Mouse (Mus musculus): ENCODE results near the gene Dnaaf3. TPM values are rescaled to one million over a fixed set of nuclear protein-coding genes. Genes with fewer than 3 reads are reported as not detected.

Gene Dnaaf3
- total RNA-seq, 2 experiments from 2014 or later = not detected

- H3K4me3 ChIP-seq = peak overlapping the region; percentile 95; the same call in 1 of the 2 replicates
- DNase-seq = no peak
- no peak for TF ChIP-seq CTCF (IDR thresholded peaks at IDR 0.05)
- intact Hi-C loops (cut with DNase I) = loop anchor here (10.0 kb wide), 1 partner anchor 1782 kb away; the partner anchor contains the start of gene Zfp667
- H3K27ac ChIP-seq = 0 out of 2 replicates have a peak overlapping the region, but pooled peaks have one; percentile 16
These were observed 29.2 kb downstream of the Dnaaf3 start for GRCm38 (mm10) chr7:4503100-4503499.

DNA sequence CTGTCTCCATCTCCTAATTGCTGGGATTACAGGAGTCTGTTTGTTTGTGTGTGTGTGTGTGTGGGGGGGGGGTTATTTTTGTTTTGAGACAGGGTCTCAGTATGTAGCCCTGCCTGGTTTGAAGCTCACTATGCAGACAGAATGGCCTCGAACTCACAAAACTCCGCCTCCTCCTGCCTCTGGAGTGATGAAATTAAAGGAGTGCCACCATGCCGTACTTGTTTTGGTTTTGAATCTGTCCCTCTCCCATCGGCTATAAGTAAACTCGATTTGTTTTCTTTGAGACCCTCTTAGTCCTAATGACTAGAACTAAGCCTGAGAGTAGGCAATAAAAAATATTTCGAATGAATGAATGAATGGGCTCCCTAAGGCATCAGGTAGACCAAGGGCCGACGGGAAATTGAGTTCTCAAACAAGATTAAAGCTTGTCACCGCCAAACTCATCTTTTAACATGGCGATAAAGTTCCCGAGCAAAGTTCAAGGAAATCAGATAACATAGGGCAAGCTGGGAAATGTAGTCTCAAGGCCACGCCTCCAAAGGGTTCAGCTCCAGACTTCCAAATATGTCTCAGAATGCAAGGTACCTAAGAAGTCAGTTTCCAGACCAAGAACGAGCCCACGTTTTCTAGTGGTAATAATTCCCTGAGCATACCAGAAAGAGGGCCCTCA lies 29.7 kb downstream of the Dnaaf3 start:
- intact Hi-C loops (cut with DNase I) = loop anchor here (10.0 kb wide), 1 partner anchor 1782 kb away; the partner anchor contains the start of gene Zfp667
- H3K4me3 ChIP-seq = peak overlapping the region; percentile 95
- H3K27ac ChIP-seq = peak overlapping the region; percentile 99
- peak; percentile 36 for DNase-seq
- TF ChIP-seq CTCF (IDR thresholded peaks at IDR 0.05) = no peak

GRCm38 (mm10) chr7:4501558-4502397 lies 30.5 kb downstream of the Dnaaf3 start, which contains the start of gene Ppp1r12c:
Gene Ppp1r12c (minus strand): TSS chr7:4501680.
- intact Hi-C loops (cut with DNase I) = loop anchor here (10.0 kb wide), 1 partner anchor 1783 kb away; the partner anchor contains the start of gene Zfp667
- Histone ChIP-seq H3K27ac (peak within 1 kb of the TSS; percentile 99), H3K4me3 (peak within 1 kb of the TSS; percentile 95)
- no peak for TF ChIP-seq CTCF (IDR thresholded peaks at IDR 0.05)
- peak; percentile 98 for DNase-seq

- peak; percentile 60 for DNase-seq
- H3K27ac ChIP-seq = peak overlapping the region; percentile 99
- no peak for TF ChIP-seq CTCF (IDR thresholded peaks at IDR 0.05)
- H3K4me3 ChIP-seq = peak overlapping the region; percentile 95
- intact Hi-C loops (cut with DNase I) = loop anchor here (10.0 kb wide), 1 partner anchor 1784 kb away; the partner anchor contains the start of gene Zfp667
These were observed 31.3 kb downstream of the Dnaaf3 start for GRCm38 (mm10) chr7:4500892-4501471.

- Histone ChIP-seq H3K4me3 (peak overlapping the region; percentile 95), H3K27ac (peak overlapping the region; percentile 99)
- TF ChIP-seq CTCF (IDR thresholded peaks at IDR 0.05) = no peak
- intact Hi-C loops (cut with DNase I) = loop anchor here (10.0 kb wide), 1 partner anchor 1204 kb away; no protein-coding TSS in a partner anchor
- DNase-seq = no peak
These were observed 33.2 kb downstream of the Dnaaf3 start for GRCm38 (mm10) chr7:4499034-4499433.

DNA sequence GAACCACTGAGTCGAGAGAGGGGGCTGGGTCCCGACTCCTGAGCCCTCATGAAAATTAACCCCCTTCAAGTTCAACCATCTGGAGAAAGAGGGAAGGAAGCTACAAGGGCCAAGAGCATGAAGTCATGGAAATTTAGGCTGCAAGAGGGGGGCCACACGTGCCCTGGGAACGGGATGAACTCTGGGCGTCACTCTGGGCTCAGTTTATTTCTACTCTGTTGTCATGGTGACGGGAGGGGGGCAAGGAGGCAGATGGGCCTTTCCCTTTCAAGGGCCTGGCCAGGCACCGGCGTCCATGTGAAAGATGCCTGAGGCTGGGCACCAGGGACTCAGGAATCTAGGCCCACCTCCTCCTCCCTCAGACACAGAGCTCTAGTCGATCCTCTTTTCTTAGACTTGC lies 34.0 kb downstream of the Dnaaf3 start:
- peak overlapping the region; percentile 99 for H3K27ac ChIP-seq
- intact Hi-C loops (cut with DNase I) = loop anchor here (10.0 kb wide), 1 partner anchor 1203 kb away; no protein-coding TSS in a partner anchor
- TF ChIP-seq CTCF (IDR thresholded peaks at IDR 0.05) = no peak
- DNase-seq = peak; percentile 77
- H3K4me3 ChIP-seq = peak overlapping the region; percentile 95

DNA sequence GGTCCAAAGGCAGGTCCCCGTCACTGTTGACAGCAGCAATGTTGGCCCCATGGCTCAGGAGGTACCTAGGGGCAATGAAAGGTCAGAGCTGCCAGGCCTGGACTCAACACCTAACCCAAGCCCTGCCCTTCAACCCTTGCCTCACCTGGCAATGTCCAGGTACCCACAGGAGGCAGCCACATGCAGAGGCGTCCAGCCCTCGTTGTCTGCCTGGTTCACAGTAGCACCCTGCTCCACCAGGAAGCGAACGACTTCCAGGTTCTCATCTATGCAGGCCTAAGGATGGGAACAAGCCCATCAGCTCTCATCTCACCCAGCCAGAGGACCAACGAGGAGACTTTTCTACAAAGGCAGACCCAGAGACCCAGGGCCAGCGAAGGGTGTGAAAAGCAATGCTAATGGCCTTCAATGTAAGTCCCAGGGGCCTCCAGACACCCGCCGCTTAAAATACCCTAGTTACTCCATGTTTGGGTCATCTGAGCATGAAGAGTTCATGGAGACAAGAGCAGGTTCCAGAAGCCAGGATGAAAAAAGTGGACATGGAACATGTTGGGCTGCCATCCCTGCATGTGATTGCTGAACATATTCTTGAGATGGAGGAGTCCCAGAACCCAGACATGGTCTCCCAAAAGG lies 34.9 kb downstream of the Dnaaf3 start:
- TF ChIP-seq CTCF (IDR thresholded peaks at IDR 0.05) = no peak
- no peak for DNase-seq
- intact Hi-C loops (cut with DNase I) = loop anchor here (10.0 kb wide), 1 partner anchor 1203 kb away; no protein-coding TSS in a partner anchor
- Histone ChIP-seq H3K27ac (peak overlapping the region; percentile 99), H3K4me3 (no peak overlapping the region)

DNA sequence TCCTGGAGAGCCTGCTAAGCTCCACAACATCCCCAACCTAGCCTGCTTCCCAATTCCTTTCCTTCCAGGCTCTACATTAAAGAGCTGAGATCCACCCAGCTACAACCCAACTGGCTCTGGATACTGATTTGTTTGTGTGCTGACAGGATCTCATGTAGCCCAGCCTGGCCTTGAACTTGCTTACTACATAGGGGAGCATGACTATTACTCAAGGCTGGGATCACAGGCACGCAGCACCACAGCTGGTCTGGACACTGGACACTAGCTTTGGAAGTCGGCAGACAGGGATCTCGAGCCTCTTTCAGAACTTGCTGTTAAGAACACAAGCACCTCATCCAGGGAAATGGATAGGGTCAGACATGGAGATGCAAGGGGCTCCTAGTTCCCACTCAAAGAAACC lies 35.8 kb downstream of the Dnaaf3 start:
- intact Hi-C loops (cut with DNase I) = loop anchor here (10.0 kb wide), 1 partner anchor 1202 kb away; no protein-coding TSS in a partner anchor
- no peak for DNase-seq
- TF ChIP-seq CTCF (IDR thresholded peaks at IDR 0.05) = no peak
- Histone ChIP-seq H3K4me3 (no peak overlapping the region), H3K27ac (peak overlapping the region; percentile 99; the same call in 1 of the 2 replicates)

DNA sequence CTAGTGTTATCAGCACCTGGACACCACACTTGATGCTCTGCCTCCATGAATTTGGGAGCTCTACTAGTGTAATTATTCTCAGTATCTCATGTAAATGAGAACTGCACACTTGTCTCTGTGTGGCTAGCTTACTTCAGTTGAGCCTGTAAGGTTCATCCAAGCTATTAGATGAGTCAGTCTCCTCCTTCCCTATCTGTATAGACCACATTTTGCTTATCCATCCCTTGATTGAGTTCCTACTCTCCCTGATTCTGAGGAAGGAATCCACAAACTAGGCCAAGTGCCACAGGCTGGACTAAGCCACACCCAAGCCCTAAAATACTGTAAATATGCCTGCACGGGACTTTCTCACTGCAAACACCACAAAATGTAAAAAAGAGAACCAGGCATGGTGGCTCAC lies 38.3 kb downstream of the Dnaaf3 start:
- H3K27ac ChIP-seq = peak overlapping the region; percentile 73
- TF ChIP-seq CTCF (IDR thresholded peaks at IDR 0.05) = no peak
- no peak for DNase-seq
- intact Hi-C loops (cut with DNase I) = loop anchor here (5.0 to 10.0 kb wide), 2 partner anchors 347 to 1199 kb away; no protein-coding TSS in a partner anchor
- H3K4me3 ChIP-seq = no peak overlapping the region

DNA sequence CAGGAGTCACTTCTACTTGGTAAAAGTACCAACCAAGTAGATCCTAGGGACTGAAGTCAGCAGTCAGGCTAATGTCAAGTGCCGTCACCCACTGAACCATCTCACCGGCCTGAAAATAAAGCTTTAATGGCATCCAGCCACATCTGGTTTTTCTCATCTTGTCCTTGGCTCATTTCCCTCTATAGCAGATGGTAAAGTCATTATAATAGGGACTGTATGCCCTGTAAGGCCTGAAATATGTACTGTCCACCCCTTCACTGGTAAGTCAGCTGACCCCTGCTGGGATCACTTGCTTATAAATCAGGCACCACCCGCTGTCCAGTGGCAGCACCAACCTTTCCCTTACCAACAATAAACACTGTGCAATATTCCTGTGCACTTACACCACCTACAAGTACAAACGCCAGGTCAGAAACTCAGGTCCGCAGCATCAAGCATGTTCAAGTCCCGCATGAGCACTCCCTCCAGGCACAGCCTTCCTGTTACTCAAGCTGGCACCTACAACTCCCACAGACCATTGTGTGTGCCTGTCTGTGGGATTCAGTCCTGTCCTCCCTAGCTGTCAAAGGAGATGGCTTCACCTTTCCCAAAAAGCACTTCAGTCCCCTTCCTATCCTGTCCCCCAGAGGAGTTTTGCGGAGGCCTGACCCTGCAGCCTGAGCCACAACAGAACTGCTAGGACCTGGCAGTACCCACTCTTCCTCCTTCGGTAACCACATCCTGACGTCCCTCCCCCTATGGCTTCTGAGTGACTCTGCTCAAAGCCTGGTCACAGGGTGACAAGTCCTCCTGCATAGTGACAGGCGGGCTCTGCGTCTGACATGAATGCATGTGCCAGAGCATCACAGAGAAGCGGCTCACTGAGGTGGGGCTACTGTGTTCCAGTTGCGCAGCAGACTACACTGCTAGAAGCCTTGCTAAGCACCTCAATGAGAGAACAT lies 39.7 kb downstream of the Dnaaf3 start:
- H3K4me3 ChIP-seq = peak overlapping the region; percentile 36
- peak overlapping the region; percentile 73 for H3K27ac ChIP-seq
- intact Hi-C loops (cut with DNase I) = loop anchor here (5.0 to 10.0 kb wide), 2 partner anchors 345 to 1198 kb away; no protein-coding TSS in a partner anchor
- TF ChIP-seq CTCF (IDR thresholded peaks at IDR 0.05) = no peak
- no peak for DNase-seq

Measured in gastrocnemius, adult 2 months (tissue).